Mouse (Mus musculus) limb, embryonic 10.5 days (tissue): ENCODE results near the gene Psmd10. TPM values are rescaled to one million over a fixed set of nuclear protein-coding genes. Genes with fewer than 3 reads are reported as not detected.
A peak's percentile ranks its signal among the peaks of the same experiment; 100 is the strongest.

Experiments
- DNase-seq: peaks from one replicate; pipeline ENCODE4 v3.0.0-alpha.2; 2017; ENCODE audit warnings: low spot score
- H3K27ac ChIP-seq: fragments of 300-500 bp; sonication (generic); 2 replicates; pipeline ENCODE4 v1.5.1; 2016; ENCODE audit warnings: mild to moderate bottlenecking
- H3K27me3 ChIP-seq: fragments of 300-500 bp; sonication (generic); 2 replicates; pipeline ENCODE4 v1.6.1; 2016; ENCODE audit warnings: low read depth, mild to moderate bottlenecking; ENCODE audit not compliant: poor library complexity, severe bottlenecking
- H3K36me3 ChIP-seq: fragments of 300-500 bp; sonication (generic); 2 replicates; pipeline ENCODE4 v1.6.1; 2016; ENCODE audit warnings: mild to moderate bottlenecking, moderate library complexity
- H3K4me1 ChIP-seq: fragments of 300-500 bp; sonication (generic); 2 replicates; pipeline ENCODE4 v1.6.1; 2016
- H3K4me3 ChIP-seq: fragments of 300-500 bp; sonication (generic); 2 replicates; pipeline ENCODE4 v1.5.1; 2016; ENCODE audit warnings: mild to moderate bottlenecking, moderate library complexity
- H3K9me3 ChIP-seq: fragments of 300-500 bp; sonication (generic); replicated peaks from 2 replicates; pipeline ENCODE4 v1.6.1; 2016; ENCODE audit warnings: mild to moderate bottlenecking
- WGBS: fragments of 180-500 bp; shearing (Covaris S2); methylation state at CpG from one replicate; pipeline ENCODE4 v1.1.7; 2016; 5-methylcytosine and 5-hydroxymethylcytosine counted together
- polyA plus RNA-seq: library from polyadenylated mRNA; unstranded; fragments of >200 nt; fragmentation: Nextera tagmentation; extraction: Ambion mirVana; gene quantifications from 2 replicates; pipeline ENCODE4 v1.2.1, GENCODE M21; 2016

Psmd10 gene
- polyA plus RNA-seq = 48.4 and 51.5 TPM in 2 replicates

DNA sequence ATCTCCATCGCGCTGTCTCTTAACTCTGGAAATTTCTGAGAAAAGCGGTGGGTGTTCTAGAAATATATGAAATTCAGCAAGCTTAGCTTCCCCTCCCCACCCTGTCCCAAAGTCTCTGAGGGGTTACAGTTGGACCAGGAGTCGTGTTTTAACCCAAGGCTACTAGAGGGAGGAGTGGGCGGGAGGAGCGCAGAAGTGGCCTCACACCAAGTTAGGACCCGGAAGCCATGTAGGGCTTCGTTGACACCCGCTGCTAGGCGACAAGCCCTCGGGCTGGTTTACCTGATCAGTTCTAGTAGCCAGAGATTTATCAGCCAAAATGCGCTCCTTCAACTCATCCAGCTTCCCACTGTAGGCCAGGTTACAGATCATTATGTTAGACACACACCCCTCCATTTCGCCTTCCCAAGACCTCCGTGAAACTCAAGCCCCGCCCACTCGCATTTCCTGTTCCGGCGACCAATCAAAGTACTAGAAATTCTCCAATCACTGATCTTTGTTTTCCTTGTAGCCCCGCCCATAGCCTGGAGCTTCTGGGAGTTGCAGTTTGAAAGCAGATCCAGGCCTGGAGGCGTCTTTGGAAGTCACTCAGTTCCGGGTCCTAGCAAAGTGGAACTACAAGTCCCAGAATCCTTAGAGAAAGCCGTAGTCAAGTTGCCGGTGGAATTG is at the start of gene Psmd10, which contains the start of gene Atg4a:
TSS of gene Psmd10 (minus strand) at position 457 of the 669 bp plus-strand sequence.
TSS of gene Atg4a (plus strand) at position 636 of the 669 bp plus-strand sequence.
- Histone ChIP-seq H3K4me3 (peak within 1 kb of the TSS; percentile 55), H3K9me3 (no peaks in the 10 kb centered on the region), H3K27me3 (peaks cover 87% of the 10 kb centered on the region), H3K27ac (peak within 1 kb of the TSS; percentile 80), H3K36me3 (peaks cover 4% of the 10 kb centered on the region), H3K4me1 (no peaks in the 10 kb centered on the region)
- WGBS = 16% methylated on average over 23 of the region's 23 CpGs
- peak; percentile 82 for DNase-seq

GRCm38 (mm10) chrX:140998885-140999284 is 42.4 kb upstream of the Psmd10 start:
- peaks cover 53% of the 10 kb centered on the region for H3K27me3 ChIP-seq
- no peak overlapping the region for H3K27ac ChIP-seq
- no peak for DNase-seq
- no peaks in the 10 kb centered on the region for H3K36me3 ChIP-seq
- no peak overlapping the region for H3K4me3 ChIP-seq
- H3K9me3 ChIP-seq = no peaks in the 10 kb centered on the region
- no peaks in the 10 kb centered on the region for H3K4me1 ChIP-seq

DNA sequence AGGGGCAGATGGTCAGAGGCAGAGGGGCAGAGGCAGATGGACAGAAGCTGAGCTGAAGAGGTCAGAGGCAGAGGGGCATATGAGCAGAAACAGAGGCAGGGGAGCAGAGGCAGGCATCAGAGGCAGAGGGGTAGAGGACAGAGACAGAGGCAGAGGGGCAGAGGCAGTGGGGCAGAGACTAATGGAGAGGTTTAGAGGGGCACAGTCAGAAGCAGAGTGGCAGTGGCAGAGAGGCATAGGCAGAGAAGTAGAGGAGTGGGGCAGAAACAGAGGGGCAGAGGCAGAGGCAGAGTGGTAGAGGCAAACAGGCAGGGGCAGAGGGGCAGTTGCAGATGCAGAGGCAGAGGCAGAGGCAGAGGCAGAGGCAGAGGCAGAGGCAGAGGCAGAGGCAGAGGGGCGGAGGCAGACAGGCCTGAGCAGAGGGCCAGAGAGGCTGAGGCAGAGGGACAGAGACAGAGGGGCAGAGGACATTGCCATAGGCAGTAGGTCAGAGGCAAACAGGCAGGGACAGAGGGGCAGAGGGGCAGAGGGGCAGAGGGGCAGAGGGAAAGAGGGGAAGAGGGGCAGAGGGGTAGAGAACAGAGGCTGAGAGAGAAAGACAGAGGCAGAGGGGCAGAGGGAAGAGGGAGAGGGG is 41.5 kb upstream of the Psmd10 start:
- no peaks in the 10 kb centered on the region for H3K4me1 ChIP-seq
- 64% methylated on average over 1 of the region's 1 CpGs for WGBS
- peaks cover 59% of the 10 kb centered on the region for H3K27me3 ChIP-seq

GRCm38 (mm10) chrX:140996909-140997516 is 40.5 kb upstream of the Psmd10 start:
- no peak for DNase-seq
- 75% methylated on average over 1 of the region's 1 CpGs for WGBS

More for the DNA sequence above, 41.5 kb upstream of the Psmd10 start:
- H3K27ac ChIP-seq = no peak overlapping the region
- no peak for DNase-seq
- no peaks in the 10 kb centered on the region for H3K9me3 ChIP-seq
- H3K4me3 ChIP-seq = no peak overlapping the region
- H3K36me3 ChIP-seq = no peaks in the 10 kb centered on the region

GRCm38 (mm10) chrX:140985256-140985655 is 28.7 kb upstream of the Psmd10 start:
- H3K27ac ChIP-seq = no peak overlapping the region
- H3K4me3 ChIP-seq = no peak overlapping the region
- no peaks in the 10 kb centered on the region for H3K9me3 ChIP-seq
- H3K4me1 ChIP-seq = peaks cover 6% of the 10 kb centered on the region
- H3K36me3 ChIP-seq = no peaks in the 10 kb centered on the region
- H3K27me3 ChIP-seq = peaks cover 99% of the 10 kb centered on the region
- DNase-seq = no peak
- 92% methylated on average over 2 of the region's 2 CpGs for WGBS

More at GRCm38 (mm10) chrX:140996909-140997516, 40.5 kb upstream of the Psmd10 start:
- Histone ChIP-seq H3K36me3 (no peaks in the 10 kb centered on the region), H3K4me1 (no peaks in the 10 kb centered on the region), H3K4me3 (no peak overlapping the region), H3K27ac (no peak overlapping the region), H3K9me3 (no peaks in the 10 kb centered on the region), H3K27me3 (peaks cover 69% of the 10 kb centered on the region)

DNA sequence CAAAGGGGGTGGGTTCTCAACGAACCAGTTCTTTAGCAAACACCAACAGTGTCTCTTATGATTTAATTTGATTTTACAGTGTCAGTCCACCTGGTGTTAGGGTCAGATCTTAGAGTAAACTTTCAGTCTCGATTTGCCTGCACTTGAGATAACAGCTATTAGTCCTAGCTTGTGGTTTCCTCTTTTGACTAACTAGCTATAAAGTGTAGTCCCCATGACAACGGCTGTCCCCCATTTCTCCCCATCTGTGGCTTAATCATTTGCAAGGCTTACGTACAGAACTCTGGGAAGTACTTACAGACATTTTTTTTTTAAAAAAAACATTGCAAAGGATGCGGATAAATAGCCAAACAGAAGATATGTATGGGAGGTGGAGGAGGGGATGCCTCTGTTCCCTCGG is 28.3 kb upstream of the Psmd10 start:
- Histone ChIP-seq H3K36me3 (no peaks in the 10 kb centered on the region), H3K9me3 (no peaks in the 10 kb centered on the region), H3K4me1 (peaks cover 6% of the 10 kb centered on the region), H3K27ac (no peak overlapping the region), H3K4me3 (no peak overlapping the region), H3K27me3 (peaks cover 99% of the 10 kb centered on the region)
- no peak for DNase-seq
- WGBS = 78% methylated on average over 6 of the region's 6 CpGs

- Histone ChIP-seq H3K27me3 (peaks cover 99% of the 10 kb centered on the region), H3K4me1 (peaks cover 10% of the 10 kb centered on the region)
- WGBS = 52% methylated on average over 6 of the region's 6 CpGs
Measured at GRCm38 (mm10) chrX:140983206-140983960, 26.9 kb upstream of the Psmd10 start.

DNA sequence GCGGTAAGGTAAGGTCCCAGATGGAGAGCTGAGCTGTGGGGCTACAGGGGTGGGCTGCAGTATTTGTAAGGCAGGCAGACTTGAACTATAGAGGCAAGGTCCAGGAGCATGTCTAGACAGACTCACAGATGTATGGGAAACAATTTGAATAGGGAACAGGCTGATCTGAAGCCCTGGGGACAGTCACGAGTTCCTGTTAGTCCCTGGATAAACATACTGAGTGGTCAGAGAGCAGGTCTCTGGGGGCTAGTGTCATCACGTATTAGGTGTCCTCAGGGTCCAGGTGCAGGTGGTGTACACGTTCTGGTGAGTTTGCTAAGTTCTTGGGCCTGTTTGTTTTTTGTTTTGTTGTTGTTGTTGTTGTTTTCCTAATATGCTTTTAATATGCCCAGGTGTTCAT is 23.6 kb upstream of the Psmd10 start:
- WGBS = 77% methylated on average over 4 of the region's 4 CpGs

More at GRCm38 (mm10) chrX:140983206-140983960, 26.9 kb upstream of the Psmd10 start:
- DNase-seq = no peak
- Histone ChIP-seq H3K4me3 (no peak overlapping the region), H3K36me3 (no peaks in the 10 kb centered on the region), H3K27ac (no peak overlapping the region), H3K9me3 (no peaks in the 10 kb centered on the region)

DNA sequence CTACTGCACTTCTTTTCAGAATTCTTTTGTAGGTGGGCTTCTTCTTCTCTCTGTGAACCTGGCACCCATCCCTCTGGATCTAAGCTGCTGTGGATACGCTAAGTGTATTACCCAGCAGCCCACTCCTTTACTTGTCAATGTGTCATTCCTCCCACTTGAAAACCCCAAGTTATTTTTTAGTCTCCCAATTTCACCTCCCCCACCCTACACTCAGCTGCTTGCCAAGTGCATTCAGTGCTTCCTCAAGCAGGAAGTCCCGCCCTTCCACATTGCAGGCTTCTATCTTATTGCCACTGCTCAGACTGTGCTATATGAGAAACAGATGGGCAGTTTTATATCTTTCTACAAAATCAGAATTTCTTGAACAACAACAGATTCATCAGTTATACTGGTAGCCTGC is 23.0 kb upstream of the Psmd10 start:
- Histone ChIP-seq H3K9me3 (no peaks in the 10 kb centered on the region), H3K4me1 (peaks cover 10% of the 10 kb centered on the region), H3K4me3 (no peak overlapping the region), H3K36me3 (no peaks in the 10 kb centered on the region), H3K27me3 (peaks cover 99% of the 10 kb centered on the region), H3K27ac (no peak overlapping the region)
- 86% methylated on average over 2 of the region's 2 CpGs for WGBS
- no peak for DNase-seq

More for the DNA sequence above, 23.6 kb upstream of the Psmd10 start:
- Histone ChIP-seq H3K27ac (no peak overlapping the region), H3K4me1 (peaks cover 10% of the 10 kb centered on the region), H3K27me3 (peaks cover 99% of the 10 kb centered on the region), H3K36me3 (no peaks in the 10 kb centered on the region), H3K9me3 (no peaks in the 10 kb centered on the region), H3K4me3 (no peak overlapping the region)
- DNase-seq = no peak

- WGBS = 91% methylated on average over 1 of the region's 1 CpGs
- Histone ChIP-seq H3K4me3 (no peak overlapping the region), H3K9me3 (no peaks in the 10 kb centered on the region), H3K36me3 (no peaks in the 10 kb centered on the region), H3K4me1 (peaks cover 10% of the 10 kb centered on the region), H3K27ac (no peak overlapping the region), H3K27me3 (peaks cover 99% of the 10 kb centered on the region)
- DNase-seq = no peak
Measured at GRCm38 (mm10) chrX:140978943-140979342, 22.4 kb upstream of the Psmd10 start.

- WGBS = 23% methylated on average over 5 of the region's 5 CpGs
- H3K27ac ChIP-seq = no peak overlapping the region
- peaks cover 81% of the 10 kb centered on the region for H3K27me3 ChIP-seq
Measured at GRCm38 (mm10) chrX:140956959-140957358, 431 bp upstream of the Psmd10 start.

DNA sequence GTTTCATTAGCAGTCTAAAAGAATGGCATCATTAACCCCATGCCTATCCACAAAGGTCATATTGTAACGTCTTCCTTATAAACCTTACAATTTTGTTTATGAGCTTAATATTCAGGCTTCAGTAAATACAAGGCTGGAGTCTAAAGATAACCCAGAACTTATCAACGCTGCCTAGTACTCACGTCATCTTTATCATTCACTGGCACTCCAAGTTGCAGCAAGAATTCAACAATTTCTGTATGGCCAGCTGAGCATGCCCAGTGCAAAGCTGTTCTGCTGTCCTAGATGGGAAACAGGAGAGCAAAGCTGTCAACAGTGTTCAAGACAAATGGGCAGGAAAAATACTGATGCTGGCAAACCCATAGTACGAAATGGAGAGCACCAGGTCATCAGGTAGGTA is 2.9 kb downstream of the Psmd10 start:
- DNase-seq = no peak
- WGBS = 94% methylated on average over 4 of the region's 4 CpGs
- H3K36me3 ChIP-seq = peaks cover 13% of the 10 kb centered on the region
- H3K27ac ChIP-seq = no peak overlapping the region
- H3K27me3 ChIP-seq = peaks cover 93% of the 10 kb centered on the region
- H3K4me1 ChIP-seq = no peaks in the 10 kb centered on the region
- H3K9me3 ChIP-seq = no peaks in the 10 kb centered on the region
- no peak overlapping the region for H3K4me3 ChIP-seq

More at GRCm38 (mm10) chrX:140956959-140957358, 431 bp upstream of the Psmd10 start:
- H3K36me3 ChIP-seq = peaks cover 4% of the 10 kb centered on the region
- no peaks in the 10 kb centered on the region for H3K4me1 ChIP-seq
- no peaks in the 10 kb centered on the region for H3K9me3 ChIP-seq
- no peak for DNase-seq
- peak overlapping the region; percentile 55 for H3K4me3 ChIP-seq
